Mouse (Mus musculus) Patski (cell line): ENCODE data around the gene Lin7c. TPM values are rescaled to one million over a fixed set of nuclear protein-coding genes. Genes with fewer than 3 reads are reported as not detected.
A peak's percentile ranks its signal among the peaks of the same experiment; 100 is the strongest.

Experiments used
- ATAC-seq: fragments of 100-300 bp; one replicate; pipeline ENCODE4 v1.8.0; 2021
- CTCF ChIA-PET: fragments of 350-600 bp; sonication (Branson Sonifier 250); formaldehyde crosslinking; loops from one replicate; lab custom pipeline; 2022; ENCODE audit warnings: inconsistent platforms; lab: Charles Lee
- POLR2A ChIA-PET: fragments of 350-600 bp; sonication (Branson Sonifier 250); formaldehyde crosslinking; loops from one replicate; lab custom pipeline; 2022; ENCODE audit warnings: antibody characterized with exemption, inconsistent platforms; lab: Charles Lee
- DNase-seq: peaks from one replicate; pipeline ENCODE4 v3.0.0-alpha.2; 2011; ENCODE audit warnings: low read depth, low spot score
- H3K27me3 ChIP-seq: fragments of 371-371 bp; one replicate; pipeline ENCODE4 v1.5.1; 2021
- CTCF ChIP-seq: fragments of 100-300 bp; IDR thresholded peaks from one replicate; pipeline ENCODE4 v1.5.1; 2021
- in situ Hi-C: fragments of 300-500 bp; cut with MboI; formaldehyde crosslinking; loops from 3 replicates; pipeline ENCODE4 v1.11.1; 2018; ENCODE audit warnings: low pct_unique_long_range_greater_than_20kb, mixed read lengths
- polyA plus RNA-seq: library from polyadenylated mRNA; unstranded; gene quantifications from one replicate; pipeline ENCODE4 v1.2.3, GENCODE M21; 2021

Gene Lin7c
- polyA plus RNA-seq, 1 experiment from 2014 or later = 63.9 TPM

GRCm38 (mm10) chr2:109913241-109913640, 22.6 kb downstream of the Lin7c start:
- TF ChIP-seq CTCF = no peak
- ChIA-PET POLR2A (no interaction called here), CTCF (interaction anchor here (0.6 to 1.1 kb wide), 2 partner anchors 279 to 302 kb away, joined by 3 read pairs; no protein-coding TSS in a partner anchor)
- in situ Hi-C loops = no loop called here
- H3K27me3 ChIP-seq = no peaks in the 10 kb centered on the region
- DNase-seq = no peak
- no peak for ATAC-seq

GRCm38 (mm10) chr2:109914601-109915000, 23.9 kb downstream of the Lin7c start:
- in situ Hi-C loops = no loop called here
- CTCF ChIA-PET = interaction anchor here (0.7 to 1.5 kb wide), 2 partner anchors 84 to 139 kb away, joined by 3 read pairs; no protein-coding TSS in a partner anchor
- no peak for TF ChIP-seq CTCF
- no peak for ATAC-seq
- no peaks in the 10 kb centered on the region for H3K27me3 ChIP-seq
- POLR2A ChIA-PET = no interaction called here
- no peak for DNase-seq

- DNase-seq (no peak), ATAC-seq (no peak)
- ChIA-PET POLR2A (interaction anchor here (0.6 to 1.1 kb wide), 4 partner anchors 15 to 1555 kb away, joined by 3 to 5 read pairs (median 3); no protein-coding TSS in a partner anchor), CTCF (interaction anchor here (1.2 to 1.9 kb wide), 2 partner anchors 12 to 271 kb away, joined by 4 to 9 read pairs; no protein-coding TSS in a partner anchor)
- in situ Hi-C loops = no loop called here
- TF ChIP-seq CTCF = no peak
- H3K27me3 ChIP-seq = no peaks in the 10 kb centered on the region
These were observed 26.3 kb downstream of the Lin7c start for GRCm38 (mm10) chr2:109916782-109917495.

- no peak for TF ChIP-seq CTCF
- peak; percentile 81 for DNase-seq
- in situ Hi-C loops = no loop called here
- peak; percentile 99 for ATAC-seq
- CTCF ChIA-PET = interaction anchor here (1.0 to 1.9 kb wide), 4 partner anchors 13 to 287 kb away, joined by 3 to 9 read pairs (median 4); no protein-coding TSS in a partner anchor
- H3K27me3 ChIP-seq = no peaks in the 10 kb centered on the region
- POLR2A ChIA-PET = interaction anchor here (0.5 to 1.7 kb wide), 8 partner anchors 11 to 275 kb away, joined by 3 to 8 read pairs (median 4); partner anchors contain the start of gene Ccdc34
These were observed 27.1 kb downstream of the Lin7c start, which contains the start of gene Lgr4 for GRCm38 (mm10) chr2:109917496-109918413. Gene Lgr4 (plus strand): TSS chr2:109917647.

GRCm38 (mm10) chr2:109918592-109919262, 28.1 kb downstream of the Lin7c start:
- H3K27me3 ChIP-seq = no peaks in the 10 kb centered on the region
- TF ChIP-seq CTCF = no peak
- in situ Hi-C loops = no loop called here
- no peak for ATAC-seq
- ChIA-PET CTCF (interaction anchor here (0.8 to 1.3 kb wide), 3 partner anchors 82 to 287 kb away, joined by 3 read pairs; partner anchors contain the start of gene Ccdc34), POLR2A (interaction anchor here (0.7 to 1.7 kb wide), 7 partner anchors 10 to 98 kb away, joined by 3 to 8 read pairs (median 4); partner anchors contain the start of gene Ccdc34)
- no peak for DNase-seq

GRCm38 (mm10) chr2:109920471-109920870, 29.8 kb downstream of the Lin7c start:
- in situ Hi-C loops = loop anchor here (5.0 kb wide), 1 partner anchor 97 kb away; the partner anchor contains the start of gene Ccdc34
- ATAC-seq (no peak), DNase-seq (no peak)
- CTCF ChIA-PET = interaction anchor here (1.2 to 1.4 kb wide), 5 partner anchors 12 to 271 kb away, joined by 3 to 4 read pairs (median 4); no protein-coding TSS in a partner anchor
- H3K27me3 ChIP-seq = no peaks in the 10 kb centered on the region
- POLR2A ChIA-PET = interaction anchor here (1.2 kb wide), 1 partner anchor 12 kb away, joined by 3 read pairs; no protein-coding TSS in a partner anchor
- no peak for TF ChIP-seq CTCF

DNA sequence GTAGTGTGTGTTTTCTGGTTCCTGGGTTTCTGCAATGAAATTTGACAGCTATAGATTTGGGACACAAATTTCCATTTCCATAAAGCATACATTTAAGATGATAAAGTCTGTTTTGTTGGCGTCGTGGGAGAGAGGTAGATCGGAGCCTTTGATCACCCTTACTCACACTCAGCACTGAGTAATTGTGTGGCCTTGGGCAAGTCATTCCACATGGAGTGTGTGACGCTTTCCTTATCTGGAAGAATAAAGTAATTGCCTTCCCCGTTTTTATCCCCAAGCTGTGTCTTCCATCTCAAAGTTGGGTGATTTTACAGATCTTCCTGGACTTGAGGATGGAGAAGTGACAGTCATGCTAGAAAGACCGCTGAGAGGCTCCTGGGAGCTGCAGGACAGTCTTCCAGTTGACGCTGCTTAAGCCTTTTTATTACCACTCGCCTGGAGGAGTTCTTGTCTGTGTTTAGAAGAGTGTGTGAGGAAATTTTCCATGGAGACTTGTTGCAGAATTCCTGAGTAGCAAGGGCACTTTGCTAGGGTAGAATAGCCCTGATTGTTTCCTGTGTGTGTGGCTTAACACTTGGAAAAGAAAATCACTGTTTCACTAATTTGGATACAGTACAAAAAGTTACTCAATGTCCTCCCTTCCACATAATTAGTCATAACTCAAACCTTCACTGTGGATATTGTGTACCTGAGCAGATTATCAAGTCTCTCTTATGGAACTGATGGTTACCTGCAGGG, 30.8 kb downstream of the Lin7c start:
- in situ Hi-C loops = loop anchor here (5.0 kb wide), 1 partner anchor 96 kb away; the partner anchor contains the start of gene Ccdc34
- DNase-seq = peak; percentile 37
- no peak for TF ChIP-seq CTCF
- no peaks in the 10 kb centered on the region for H3K27me3 ChIP-seq
- ChIA-PET POLR2A (interaction anchor here (0.6 kb wide), 1 partner anchor 226 kb away, joined by 5 read pairs; no protein-coding TSS in a partner anchor), CTCF (interaction anchor here (1.3 to 1.4 kb wide), 2 partner anchors 13 to 261 kb away, joined by 3 to 4 read pairs; no protein-coding TSS in a partner anchor)
- peak; percentile 2 for ATAC-seq

- TF ChIP-seq CTCF = no peak
- CTCF ChIA-PET = interaction anchor here (1.3 kb wide), 1 partner anchor 34 kb away, joined by 3 read pairs; no protein-coding TSS in a partner anchor
- in situ Hi-C loops = loop anchor here (5.0 kb wide), 1 partner anchor 95 kb away; the partner anchor contains the start of gene Ccdc34
- DNase-seq = no peak
- no peaks in the 10 kb centered on the region for H3K27me3 ChIP-seq
- ATAC-seq = no peak
- POLR2A ChIA-PET = no interaction called here
These were observed 31.7 kb downstream of the Lin7c start for GRCm38 (mm10) chr2:109922306-109922705.
